Mouse (Mus musculus) kidney, embryonic 14.5 days (tissue): ENCODE measurements around the gene Ugt1a7c. TPM values are rescaled to one million over a fixed set of nuclear protein-coding genes. Genes with fewer than 3 reads are reported as not detected.
A peak's percentile ranks its signal among the peaks of the same experiment; 100 is the strongest.
"Not testable (repeated sequence)": the region's sequence is repeated elsewhere in the genome, so short reads cannot be mapped to it uniquely, and the experiment has no call there.

Experiments used
- ATAC-seq: fragments of 200-750 bp; cut with Nextera tagmentation; 2 replicates; pipeline ENCODE4 v1.8.0; 2017; ENCODE audit warnings: moderate number of reproducible peaks, mild to moderate bottlenecking, moderate TSS enrichment, moderate library complexity; ENCODE audit not compliant: low FRiP score, low TSS enrichment
- H3K27ac ChIP-seq: fragments of 300-500 bp; sonication (generic); 2 replicates; pipeline ENCODE4 v1.5.1; 2014; ENCODE audit warnings: low read depth, mild to moderate bottlenecking, low read length, moderate library complexity, mixed read lengths
- H3K27me3 ChIP-seq: fragments of 300-500 bp; sonication (generic); 2 replicates; pipeline ENCODE4 v1.6.1; 2014; ENCODE audit warnings: mild to moderate bottlenecking, low read length; ENCODE audit not compliant: control insufficient read depth, insufficient read depth
- H3K36me3 ChIP-seq: fragments of 300-500 bp; sonication (generic); 2 replicates; pipeline ENCODE4 v1.6.1; 2014; ENCODE audit warnings: low read length, mixed read lengths; ENCODE audit not compliant: control insufficient read depth, insufficient read depth
- H3K4me1 ChIP-seq: fragments of 300-500 bp; sonication (generic); 2 replicates; pipeline ENCODE4 v1.6.1; 2014; ENCODE audit warnings: low read length, mixed read lengths; ENCODE audit not compliant: control insufficient read depth, insufficient read depth
- H3K4me2 ChIP-seq: fragments of 300-500 bp; sonication (generic); replicated peaks from 2 replicates; pipeline ENCODE4 v1.6.1; 2014; ENCODE audit warnings: low read depth, mild to moderate bottlenecking, low read length
- H3K4me3 ChIP-seq: fragments of 300-500 bp; sonication (generic); 2 replicates; pipeline ENCODE4 v1.5.1; 2014; ENCODE audit warnings: mild to moderate bottlenecking, low read length
- H3K9ac ChIP-seq: fragments of 300-500 bp; sonication (generic); 2 replicates; pipeline ENCODE4 v1.6.1; 2014; ENCODE audit warnings: low read depth, mild to moderate bottlenecking, low read length, moderate library complexity
- H3K9me3 ChIP-seq: fragments of 300-500 bp; sonication (generic); 2 replicates; pipeline ENCODE4 v1.6.1; 2016; ENCODE audit warnings: low read length; ENCODE audit not compliant: control insufficient read depth
- WGBS: fragments of 180-500 bp; shearing (Covaris S2); extraction: QIAGEN DNeasy Blood & Tissue Kit; methylation state at CpG from one replicate; pipeline ENCODE4 v1.1.7; 2014; 5-methylcytosine and 5-hydroxymethylcytosine counted together
- polyA plus RNA-seq: library from polyadenylated mRNA; unstranded; fragments of >200 nt; fragmentation: Nextera tagmentation; extraction: Ambion mirVana; gene quantifications from 2 replicates; pipeline ENCODE4 v1.2.1, GENCODE M21; 2014

Gene Ugt1a7c
- polyA plus RNA-seq, 1 experiment from 2014 or later, result 6.1 TPM

GRCm38 (mm10) chr1:88133908-88134456 lies 39.1 kb downstream of the Ugt1a7c start:
- Histone ChIP-seq H3K27me3 (no peaks in the 10 kb centered on the region), H3K27ac (0 out of 2 replicates have a peak overlapping the region, but pooled peaks have one; percentile 42), H3K36me3 (no peaks in the 10 kb centered on the region), H3K9ac (no peak overlapping the region), H3K4me2 (no peak overlapping the region), H3K9me3 (no peaks in the 10 kb centered on the region), H3K4me3 (no peak overlapping the region), H3K4me1 (peaks cover 8% of the 10 kb centered on the region; the same call in 1 of the 2 replicates)
- 48% methylated on average over 3 of the region's 3 CpGs for WGBS
- no peak for ATAC-seq

DNA sequence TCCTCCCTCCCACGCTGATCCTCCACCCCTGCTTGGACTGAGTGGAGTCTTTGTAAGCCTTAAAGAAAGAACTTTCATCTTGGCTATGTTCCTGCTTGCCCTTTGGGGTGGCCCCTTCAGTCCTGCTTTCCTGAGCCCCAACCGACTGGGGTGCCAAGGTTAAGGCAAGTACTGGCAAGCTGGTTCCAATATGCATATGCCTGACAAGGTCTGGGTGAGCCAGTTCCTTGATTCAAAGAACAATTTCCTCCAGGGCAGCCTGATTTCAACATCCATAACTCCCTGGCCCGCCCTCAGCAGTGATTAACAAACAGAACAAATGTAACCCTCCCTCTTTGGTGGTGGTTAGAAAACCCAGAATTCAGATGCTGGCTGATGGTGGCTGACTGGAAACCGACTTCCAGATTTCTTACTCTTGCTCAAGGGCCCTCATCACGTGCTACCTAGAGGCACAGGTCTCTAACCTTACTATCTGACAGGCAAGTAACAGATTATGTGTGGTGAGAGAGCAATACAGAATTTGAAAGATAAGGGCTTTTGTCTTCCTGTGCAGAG lies 39.7 kb downstream of the Ugt1a7c start, which contains the start of gene Ugt1a6a:
Ugt1a6a (plus strand) TSS at position 353 of the 555 bp plus-strand sequence.
- H3K36me3 ChIP-seq, H3K9ac ChIP-seq, ATAC-seq, H3K4me3 ChIP-seq, H3K27me3 ChIP-seq, H3K9me3 ChIP-seq, H3K4me1 ChIP-seq, H3K4me2 ChIP-seq: not testable (repeated sequence)
- H3K27ac ChIP-seq, result 0 out of 2 replicates have a peak within 1 kb of the TSS, but pooled peaks have one; percentile 42
- 41% methylated on average over 4 of the region's 5 CpGs for WGBS

DNA sequence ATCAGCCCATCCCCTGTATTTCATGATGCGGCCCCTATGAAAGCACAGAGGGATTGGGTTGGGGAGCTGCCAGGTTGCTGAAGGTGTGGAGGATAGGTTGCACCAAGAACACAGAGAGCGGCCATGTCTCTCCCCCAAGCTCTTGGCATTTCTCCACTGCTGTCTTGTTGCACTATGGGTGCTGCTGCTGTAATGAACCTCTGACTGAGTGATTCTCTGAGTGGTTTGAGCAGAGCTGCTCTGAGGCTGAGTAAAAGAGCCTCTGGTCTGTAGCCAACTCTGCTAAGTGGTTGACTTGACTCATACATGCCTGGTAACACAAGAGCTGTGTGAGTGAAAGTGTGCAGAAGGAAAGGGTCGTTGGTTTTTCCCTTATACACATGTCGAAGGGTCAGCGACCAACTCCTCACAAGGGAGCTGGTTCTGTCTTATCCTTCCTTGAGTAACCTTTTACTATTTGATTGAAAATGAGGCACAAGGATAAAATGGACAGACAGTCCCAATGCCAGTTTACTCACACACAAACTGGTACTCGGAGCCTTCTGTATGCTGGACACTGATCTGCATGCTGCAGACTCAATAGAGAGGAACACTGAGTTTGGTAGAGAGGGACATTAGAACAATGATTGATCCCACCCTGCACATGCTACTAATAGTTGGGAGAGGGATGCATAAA lies 40.5 kb downstream of the Ugt1a7c start:
- H3K9me3 ChIP-seq, H3K27me3 ChIP-seq, H3K4me2 ChIP-seq, H3K4me1 ChIP-seq, ATAC-seq, H3K4me3 ChIP-seq, H3K36me3 ChIP-seq, H3K27ac ChIP-seq, H3K9ac ChIP-seq: not testable (repeated sequence)
- 85% methylated on average over 5 of the region's 6 CpGs for WGBS

DNA sequence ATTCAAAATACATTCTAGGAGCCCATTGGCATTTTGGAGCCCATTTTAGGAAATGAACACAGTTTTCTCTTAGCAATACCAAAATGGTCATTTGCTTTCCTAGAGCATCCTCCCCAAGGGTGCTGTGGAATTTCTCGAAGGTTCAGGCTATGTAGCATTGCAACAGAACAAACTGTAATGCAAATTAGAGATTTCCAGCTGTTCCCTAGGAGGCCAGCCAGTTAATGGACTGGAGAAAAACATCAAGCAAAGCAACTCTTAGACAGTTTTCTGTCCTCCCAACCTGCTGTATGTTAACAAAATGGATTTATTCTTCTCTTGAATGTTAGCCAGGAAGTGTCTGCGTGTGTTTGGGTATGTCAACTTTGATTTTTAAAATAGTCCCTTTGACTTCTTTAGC lies 41.8 kb downstream of the Ugt1a7c start:
- H3K9ac ChIP-seq, result no peak overlapping the region
- ATAC-seq, result no peak
- no peaks in the 10 kb centered on the region for H3K27me3 ChIP-seq
- H3K4me2 ChIP-seq, result no peak overlapping the region
- no peaks in the 10 kb centered on the region for H3K36me3 ChIP-seq
- no peaks in the 10 kb centered on the region for H3K9me3 ChIP-seq
- H3K27ac ChIP-seq, result no peak overlapping the region
- peaks cover 8% of the 10 kb centered on the region; the same call in 1 of the 2 replicates for H3K4me1 ChIP-seq
- 59% methylated on average over 2 of the region's 2 CpGs for WGBS
- no peak overlapping the region for H3K4me3 ChIP-seq

GRCm38 (mm10) chr1:88137264-88137663 lies 42.4 kb downstream of the Ugt1a7c start:
- Histone ChIP-seq H3K4me1 (peaks cover 8% of the 10 kb centered on the region; the same call in 1 of the 2 replicates), H3K4me2 (no peak overlapping the region), H3K4me3 (no peak overlapping the region), H3K36me3 (no peaks in the 10 kb centered on the region), H3K27me3 (no peaks in the 10 kb centered on the region), H3K9ac (no peak overlapping the region), H3K27ac (no peak overlapping the region), H3K9me3 (no peaks in the 10 kb centered on the region)
- ATAC-seq, result no peak
- 81% methylated on average over 3 of the region's 3 CpGs for WGBS

DNA sequence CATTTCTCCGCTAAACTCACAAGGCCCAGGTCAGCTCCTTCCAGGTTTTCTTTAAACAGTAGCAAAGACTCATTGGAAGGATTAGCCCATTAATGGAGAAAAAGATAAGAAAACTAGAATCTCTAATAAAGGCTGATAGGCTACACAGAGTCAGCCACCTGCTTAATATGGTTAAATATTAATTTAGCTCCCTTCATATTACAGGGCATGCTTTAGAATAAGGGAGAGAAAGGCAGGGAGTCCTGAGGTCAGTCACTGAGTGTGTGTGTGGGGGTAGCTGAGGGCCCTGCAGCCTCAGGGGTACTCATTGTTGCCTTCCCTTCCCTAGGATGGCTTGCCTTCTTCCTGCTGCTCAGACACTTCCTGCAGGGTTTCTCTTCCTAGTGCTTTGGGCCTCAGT lies 43.3 kb downstream of the Ugt1a7c start:
- 83% methylated on average over 1 of the region's 1 CpGs for WGBS
- H3K9ac ChIP-seq, result no peak overlapping the region
- H3K4me3 ChIP-seq, result no peak overlapping the region
- no peaks in the 10 kb centered on the region for H3K36me3 ChIP-seq
- no peak overlapping the region for H3K4me2 ChIP-seq
- H3K4me1 ChIP-seq, result peaks cover 8% of the 10 kb centered on the region; the same call in 1 of the 2 replicates
- H3K27me3 ChIP-seq, result no peaks in the 10 kb centered on the region
- H3K27ac ChIP-seq, result no peak overlapping the region
- ATAC-seq, result no peak
- H3K9me3 ChIP-seq, result no peaks in the 10 kb centered on the region

DNA sequence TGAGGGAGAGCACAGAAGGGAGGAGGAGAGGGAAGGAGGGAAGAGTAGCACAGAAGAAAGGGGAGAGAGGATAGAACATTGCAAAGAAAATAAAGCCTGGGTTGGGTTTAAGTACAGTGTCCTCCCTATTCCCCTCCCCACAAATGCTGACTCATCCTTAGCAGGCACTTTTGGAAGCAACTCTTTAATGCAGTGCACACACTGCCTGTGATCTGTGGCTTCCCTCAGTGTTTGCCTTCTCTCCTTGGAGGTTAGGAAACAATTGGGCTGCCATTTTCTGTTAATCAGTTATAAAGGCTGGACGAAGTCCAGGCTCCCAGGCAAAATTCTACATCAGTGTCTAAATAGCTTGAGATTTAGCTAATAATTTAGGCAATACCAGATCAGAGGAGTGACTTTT lies 45.6 kb downstream of the Ugt1a7c start:
- not testable (repeated sequence) for H3K9ac ChIP-seq, H3K9me3 ChIP-seq, H3K36me3 ChIP-seq, H3K27me3 ChIP-seq, H3K4me1 ChIP-seq, H3K27ac ChIP-seq, H3K4me2 ChIP-seq, H3K4me3 ChIP-seq
- 33% methylated on average over 1 of the region's 1 CpGs for whole genome bisulfite sequencing
- peak; percentile 60 for ATAC-seq

DNA sequence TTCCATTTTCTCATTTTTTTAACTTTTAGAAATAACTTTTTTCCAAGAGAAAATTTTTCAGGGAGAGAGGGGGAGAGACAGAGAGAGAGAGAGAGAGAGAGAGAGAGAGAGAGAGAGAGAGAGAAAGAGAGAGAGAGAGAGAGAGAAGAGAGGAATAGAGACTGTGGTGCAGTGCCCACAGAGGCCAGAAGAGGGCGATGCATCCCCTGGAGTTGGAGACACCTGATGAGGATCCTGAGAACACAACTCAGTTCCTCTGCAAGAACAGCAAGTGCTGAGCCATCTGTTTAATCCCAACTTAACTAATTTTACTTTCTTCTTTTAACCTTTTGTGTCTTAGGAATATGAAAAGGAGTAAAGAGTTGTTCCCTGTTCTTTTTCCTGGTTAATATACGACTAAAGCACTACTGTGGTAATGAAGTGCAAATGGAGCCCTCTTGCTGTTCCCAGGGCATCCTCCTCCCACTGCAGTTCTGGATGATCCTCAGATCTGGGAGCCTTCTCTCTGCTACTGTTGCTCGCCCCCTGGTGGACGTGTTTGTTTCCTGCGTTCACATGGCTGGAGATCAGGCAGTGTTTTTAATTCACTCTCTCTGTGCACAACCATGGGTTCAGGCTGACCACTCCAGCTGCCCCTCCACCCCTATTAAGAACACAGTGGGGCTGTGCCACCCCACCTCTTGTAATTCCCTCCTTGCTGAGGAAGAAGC lies 49.3 kb downstream of the Ugt1a7c start:
- not testable (repeated sequence) for H3K4me3 ChIP-seq, H3K27ac ChIP-seq, H3K27me3 ChIP-seq, H3K4me2 ChIP-seq, H3K4me1 ChIP-seq, H3K9me3 ChIP-seq, H3K9ac ChIP-seq, H3K36me3 ChIP-seq
- ATAC-seq, result peak; percentile 60; the same call in 1 of the 2 replicates
- WGBS, result 4% methylated on average over 5 of the region's 5 CpGs

DNA sequence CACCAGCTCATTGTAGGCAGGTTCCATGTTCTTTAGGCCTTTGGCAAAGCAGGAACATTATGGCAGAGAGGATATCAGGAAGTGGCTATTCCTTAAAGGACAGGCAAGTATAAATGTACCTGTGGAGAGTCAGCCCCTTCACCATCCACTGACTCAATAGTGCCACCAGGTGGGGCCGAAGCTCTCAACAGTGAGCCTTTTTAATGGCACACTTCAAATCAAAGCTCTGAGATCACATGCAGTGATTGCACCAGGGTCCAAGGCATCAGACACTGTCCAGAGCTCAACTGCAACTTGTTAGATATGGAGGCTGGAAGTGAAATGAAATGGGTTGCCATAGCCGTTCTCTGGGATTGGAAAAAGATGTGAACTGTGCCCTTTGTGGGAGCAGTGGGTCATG lies 50.4 kb downstream of the Ugt1a7c start:
- H3K4me2 ChIP-seq, H3K9ac ChIP-seq, ATAC-seq, H3K4me3 ChIP-seq, H3K9me3 ChIP-seq, H3K4me1 ChIP-seq, H3K27me3 ChIP-seq, H3K36me3 ChIP-seq, H3K27ac ChIP-seq: not testable (repeated sequence)
- 68% methylated on average over 2 of the region's 2 CpGs for WGBS
